Mouse (Mus musculus): ENCODE results near the gene Yju2. TPM values are rescaled to one million over a fixed set of nuclear protein-coding genes. Genes with fewer than 3 reads are reported as not detected.

Gene Yju2
- total and polyA plus RNA-seq, 2 experiments from 2014 or later, result 6.8 to 16.7 TPM

GRCm38 (mm10) chr17:55954229-55954628 is 4.7 kb upstream of the Yju2 start:
- no peak for TF ChIP-seq CTCF (IDR thresholded peaks at IDR 0.05; ENCODE audit: low read depth)
- Histone ChIP-seq H3K4me3 (ENCODE audit: low read length) (no peak overlapping the region), H3K9ac (replicated peaks; ENCODE audit: low read length) (no peak overlapping the region), H3K36me3 (ENCODE audit: insufficient read depth, low read length) (no peaks in the 10 kb centered on the region), H3K27me3 (ENCODE audit: insufficient read depth, low read length) (no peaks in the 10 kb centered on the region), H3K4me1 (ENCODE audit: insufficient read depth, low read length) (peaks cover 9% of the 10 kb centered on the region; the same call in 1 of the 2 replicates), H3K9me3 (ENCODE audit: low read length) (no peaks in the 10 kb centered on the region), H3K27ac (no peak overlapping the region), H3K4me2 (ENCODE audit: low read depth, low read length) (no peak overlapping the region)
- no peak for ATAC-seq
- WGBS, result 34% methylated on average over 16 of the region's 16 CpGs
- no peak for DNase-seq (ENCODE audit: low spot score)

DNA sequence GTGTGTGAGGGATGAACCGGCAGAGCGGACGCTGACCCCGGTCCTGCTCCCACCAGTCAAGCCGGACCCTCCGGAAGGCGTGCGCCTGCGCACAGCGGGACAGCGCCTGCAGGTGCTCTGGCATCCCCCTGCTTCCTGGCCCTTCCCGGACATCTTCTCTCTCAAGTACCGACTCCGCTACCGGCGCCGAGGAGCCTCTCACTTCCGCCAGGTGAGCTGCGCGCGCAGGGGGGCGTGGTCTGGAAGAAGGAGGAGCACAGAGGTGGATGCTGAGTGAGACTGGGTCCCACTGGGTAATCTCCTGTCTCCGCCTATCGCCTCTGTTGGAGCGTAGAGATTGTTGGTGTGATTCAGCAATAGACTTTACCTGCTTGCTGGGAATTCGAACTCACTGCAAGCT is 2.8 kb upstream of the Yju2 start:
- WGBS, result 1% methylated on average over 26 of the region's 26 CpGs
- peak; percentile 85 for DNase-seq (ENCODE audit: low spot score)
- H3K36me3 ChIP-seq (ENCODE audit: insufficient read depth, low read length), result no peaks in the 10 kb centered on the region
- peak overlapping the region; percentile 70 for H3K4me2 ChIP-seq (ENCODE audit: low read depth, low read length)
- no peak for TF ChIP-seq CTCF (IDR thresholded peaks at IDR 0.05; ENCODE audit: low read depth)
- no peaks in the 10 kb centered on the region for H3K9me3 ChIP-seq (ENCODE audit: low read length)
- peaks cover 9% of the 10 kb centered on the region; the same call in 1 of the 2 replicates for H3K4me1 ChIP-seq (ENCODE audit: insufficient read depth, low read length)
- peak overlapping the region; percentile 44 for H3K4me3 ChIP-seq (ENCODE audit: low read length)
- H3K27me3 ChIP-seq (ENCODE audit: insufficient read depth, low read length), result no peaks in the 10 kb centered on the region
- peak overlapping the region; percentile 62; the same call in 1 of the 2 replicates for H3K27ac ChIP-seq
- ATAC-seq, result peak; percentile 52
- peak overlapping the region; percentile 54 for H3K9ac ChIP-seq (replicated peaks; ENCODE audit: low read length)

- no peaks in the 10 kb centered on the region for H3K9me3 ChIP-seq (ENCODE audit: low read length)
- no peaks in the 10 kb centered on the region for H3K36me3 ChIP-seq (ENCODE audit: insufficient read depth, low read length)
- no peak for DNase-seq (ENCODE audit: low spot score)
- H3K9ac ChIP-seq (replicated peaks; ENCODE audit: low read length), result peak overlapping the region; percentile 54
- peak overlapping the region; percentile 62; the same call in 1 of the 2 replicates for H3K27ac ChIP-seq
- 37% methylated on average over 6 of the region's 6 CpGs for WGBS
- H3K4me3 ChIP-seq (ENCODE audit: low read length), result peak overlapping the region; percentile 44
- H3K27me3 ChIP-seq (ENCODE audit: insufficient read depth, low read length), result no peaks in the 10 kb centered on the region
- H3K4me2 ChIP-seq (ENCODE audit: low read depth, low read length), result peak overlapping the region; percentile 70
- TF ChIP-seq CTCF (IDR thresholded peaks at IDR 0.05; ENCODE audit: low read depth), result no peak
- ATAC-seq, result no peak
- peaks cover 9% of the 10 kb centered on the region; the same call in 1 of the 2 replicates for H3K4me1 ChIP-seq (ENCODE audit: insufficient read depth, low read length)
Observed at GRCm38 (mm10) chr17:55956591-55956990, 2.3 kb upstream of the Yju2 start.

DNA sequence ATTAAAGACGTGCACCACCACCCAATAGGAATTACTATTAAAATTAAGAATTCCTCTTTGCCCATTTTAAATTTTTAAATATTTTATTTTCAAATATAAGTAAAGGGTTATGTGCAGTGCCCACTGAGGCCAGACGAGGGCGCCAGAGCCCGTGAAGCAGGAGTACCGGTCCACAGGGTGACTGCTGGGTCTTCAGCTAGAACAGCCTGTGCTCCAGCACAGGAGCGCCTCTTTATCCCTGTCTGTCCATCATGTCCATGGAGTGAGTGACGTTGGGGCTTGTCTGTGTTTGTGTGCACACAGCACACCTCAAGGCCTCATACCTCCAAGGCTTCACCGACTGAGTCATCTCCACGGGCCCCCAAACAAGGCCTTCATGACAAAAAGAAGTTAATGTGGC is 1.7 kb upstream of the Yju2 start:
- WGBS, result 12% methylated on average over 9 of the region's 9 CpGs
- peaks cover 9% of the 10 kb centered on the region; the same call in 1 of the 2 replicates for H3K4me1 ChIP-seq (ENCODE audit: insufficient read depth, low read length)
- peak overlapping the region; percentile 70 for H3K4me2 ChIP-seq (ENCODE audit: low read depth, low read length)
- peak; percentile 87 for TF ChIP-seq CTCF (IDR thresholded peaks at IDR 0.05; ENCODE audit: low read depth)
- H3K27me3 ChIP-seq (ENCODE audit: insufficient read depth, low read length), result no peaks in the 10 kb centered on the region
- H3K27ac ChIP-seq, result no peak overlapping the region
- no peak overlapping the region for H3K4me3 ChIP-seq (ENCODE audit: low read length)
- peak; percentile 85 for DNase-seq (ENCODE audit: low spot score)
- ATAC-seq, result peak; percentile 19; the same call in 1 of the 2 replicates
- peak overlapping the region; percentile 54; the same call in 1 of the 2 replicates for H3K9ac ChIP-seq (replicated peaks; ENCODE audit: low read length)
- H3K9me3 ChIP-seq (ENCODE audit: low read length), result no peaks in the 10 kb centered on the region
- no peaks in the 10 kb centered on the region for H3K36me3 ChIP-seq (ENCODE audit: insufficient read depth, low read length)

GRCm38 (mm10) chr17:55957726-55958583 is 944 bp upstream of the Yju2 start:
- Histone ChIP-seq H3K36me3 (ENCODE audit: insufficient read depth, low read length) (no peaks in the 10 kb centered on the region), H3K27me3 (ENCODE audit: insufficient read depth, low read length) (no peaks in the 10 kb centered on the region), H3K4me2 (ENCODE audit: low read depth, low read length) (peak overlapping the region; percentile 63), H3K4me3 (ENCODE audit: low read length) (peak overlapping the region; percentile 47), H3K9me3 (ENCODE audit: low read length) (no peaks in the 10 kb centered on the region), H3K4me1 (ENCODE audit: insufficient read depth, low read length) (peaks cover 9% of the 10 kb centered on the region; the same call in 1 of the 2 replicates), H3K9ac (replicated peaks; ENCODE audit: low read length) (peak overlapping the region; percentile 49), H3K27ac (peak overlapping the region; percentile 93)
- 76% methylated on average over 13 of the region's 13 CpGs for WGBS
- TF ChIP-seq CTCF (IDR thresholded peaks at IDR 0.05; ENCODE audit: low read depth), result no peak
- no peak for ATAC-seq
- no peak for DNase-seq (ENCODE audit: low spot score)

DNA sequence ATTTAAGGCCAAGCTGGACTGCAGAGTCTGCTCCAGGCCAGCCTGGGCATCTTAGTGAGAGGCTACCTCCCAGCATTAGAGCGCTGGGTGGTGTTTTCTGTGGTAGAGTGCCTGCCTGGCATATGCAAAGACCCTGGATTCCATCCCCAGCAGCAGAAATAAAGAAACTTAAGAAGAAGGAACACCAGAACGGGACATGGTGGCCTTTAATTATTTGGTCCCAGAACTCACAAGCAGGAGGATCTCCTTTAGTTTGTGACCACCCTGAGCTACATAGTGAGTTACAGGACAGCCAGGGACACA is 364 bp upstream of the Yju2 start:
- H3K27me3 ChIP-seq (ENCODE audit: insufficient read depth, low read length), result no peaks in the 10 kb centered on the region
- peak overlapping the region; percentile 47 for H3K4me3 ChIP-seq (ENCODE audit: low read length)
- H3K9ac ChIP-seq (replicated peaks; ENCODE audit: low read length), result peak overlapping the region; percentile 49
- DNase-seq (ENCODE audit: low spot score), result no peak
- peaks cover 9% of the 10 kb centered on the region; the same call in 1 of the 2 replicates for H3K4me1 ChIP-seq (ENCODE audit: insufficient read depth, low read length)
- no peak for ATAC-seq
- no peaks in the 10 kb centered on the region for H3K36me3 ChIP-seq (ENCODE audit: insufficient read depth, low read length)
- peak overlapping the region; percentile 63 for H3K4me2 ChIP-seq (ENCODE audit: low read depth, low read length)
- peak overlapping the region; percentile 93 for H3K27ac ChIP-seq
- 36% methylated on average over 2 of the region's 2 CpGs for WGBS
- no peaks in the 10 kb centered on the region for H3K9me3 ChIP-seq (ENCODE audit: low read length)
- TF ChIP-seq CTCF (IDR thresholded peaks at IDR 0.05; ENCODE audit: low read depth), result no peak
